Mouse (Mus musculus) liver, postnatal 0 days (tissue): ENCODE results near the gene Trpm6.

Source experiments
- CTCF ChIP-seq: sonication (generic); IDR thresholded peaks from 2 replicates; pipeline ENCODE4 v1.5.1; 2016; ENCODE audit warnings: antibody characterized with exemption, low read depth
- EP300 ChIP-seq: IDR thresholded peaks from 2 replicates; pipeline ENCODE4 v1.6.1; 2016; ENCODE audit warnings: antibody characterized with exemption, low read depth, mild to moderate bottlenecking

DNA sequence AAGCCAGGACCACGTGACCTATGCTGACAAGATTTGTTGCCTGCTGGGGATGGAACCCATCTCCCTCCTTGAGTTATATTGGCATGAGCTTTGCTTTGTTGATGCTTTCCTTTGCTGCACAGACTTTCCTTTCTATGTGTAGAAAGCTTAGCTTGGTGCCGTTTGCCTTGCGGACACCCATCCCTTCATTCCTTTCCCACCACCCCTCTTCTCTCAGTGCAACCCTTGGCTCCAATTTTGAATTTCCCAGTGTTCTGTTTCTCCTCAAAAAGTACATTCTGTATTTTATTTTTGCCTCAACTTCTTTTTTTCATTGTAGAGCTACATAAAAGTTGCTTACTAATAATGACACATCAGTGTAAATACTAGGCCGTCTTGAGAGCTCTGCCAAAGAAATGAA, 96.6 kb downstream of the Trpm6 start:
- TF ChIP-seq CTCF (no peak), EP300 (no peak)
